24 mouse cellular contexts compared by ENCODE assay signal in genomic region chr2:119032191-119032590, GRCm38 (mm10). TPM values are rescaled to one million over a fixed set of nuclear protein-coding genes. Genes with fewer than 3 reads are reported as not detected.
DNase-seq lines count a peak whose midpoint lies in the region; ATAC-seq and TF ChIP-seq lines count a peak whose summit lies in the region.
"Had no signal": no experiment of that assay in that cellular context is flagged by ENCODE, and none has a peak within 500 bp of the region (broad histone marks: within the 10 kb centered on the region; RNA-seq: fewer than 3 reads in every experiment).

No protein-coding gene starts in this region.

- no peak for TF ChIP-seq CTCF in embryonic fibroblast, embryonic 13.5 days (IDR thresholded peaks at IDR 0.05; ENCODE audit: borderline replicate concordance, insufficient read depth, low read length)

- peaks cover 6% of the 10 kb centered on the region; the same call in 1 of the 2 replicates for H3K4me1 ChIP-seq in embryonic fibroblast, embryonic 13.5 days (ENCODE audit: control insufficient read depth, insufficient read depth, low read length)

- DNase-seq in 416B (ENCODE audit: low read depth) (peak; percentile 91), MN1 (ENCODE audit: low spot score) (no peak)
- DNase-seq in Muller cell, postnatal 12 days (ENCODE audit: inconsistent ontology term), result peak; percentile 43
- DNase-seq in right cerebral cortex, postnatal 25 days, result no peak
- no peak for DNase-seq in gastrocnemius, postnatal 14 days
- DNase-seq: adrenal gland, adult 2 months; adrenal gland, postnatal 10 days; adrenal gland, postnatal 25 days; cerebellum, adult 11 months; cerebellum, adult 18-20 months; cerebellum, adult 8-10 months; cerebellum, adult 9-11 months; cerebellum, postnatal 14 days; cerebellum, postnatal 36 days; embryo, embryonic 11 days had no signal

- H3K4me3 ChIP-seq in embryonic fibroblast, embryonic 13.5 days (ENCODE audit: insufficient read depth, low read length), result no peak overlapping the region
- H3K4me3 ChIP-seq: embryonic facial prominence, embryonic 10.5 days; embryonic facial prominence, embryonic 12.5 days; erythroblast, embryonic 14.5 days; forebrain, embryonic 10.5 days; forebrain, embryonic 12.5 days had no signal

- intact Hi-C loops in gastrocnemius, postnatal 14 days (cut with DNase I; ENCODE audit: low total_unique reads), result no loop called here

- TF ChIP-seq POLR2A in embryonic fibroblast, embryonic 13.5 days (IDR thresholded peaks at IDR 0.05; ENCODE audit: low read depth, low read length), result no peak

- no peak for ATAC-seq in granulocyte monocyte progenitor cell, adult 5-6 weeks (replicated peaks; ENCODE audit: poor library complexity, severe bottlenecking)
- ATAC-seq: forebrain, embryonic 14.5 days; forebrain, embryonic 16.5 days had no signal

- peak overlapping the region; percentile 89 for H3K27ac ChIP-seq in embryonic fibroblast, embryonic 13.5 days (ENCODE audit: insufficient read depth, low read length)
- H3K27ac ChIP-seq: embryonic facial prominence, embryonic 10.5 days; embryonic facial prominence, embryonic 12.5 days; forebrain, embryonic 10.5 days; forebrain, embryonic 12.5 days had no signal

RNA-seq across cellular contexts. Expression of gene Rpusd2, which starts 2.4 kb away (rescaled TPM):
- polyA plus RNA-seq in embryonic fibroblast, embryonic 13.5 days (2011; ENCODE audit: insufficient read length, low read depth, missing spikeins), result 3.9 and 4.2 TPM in 2 replicates
- 1 to 10 TPM; 2.7 to 3.5 TPM for total RNA-seq in gastrocnemius, postnatal 14 days (2021)
- total RNA-seq in granulocyte monocyte progenitor cell, adult 5-6 weeks (2014; fragmentation: Nextera tagmentation), result 15.8 and 16.0 TPM in 2 replicates
- total RNA-seq in granulocyte monocyte progenitor cell, adult 5-6 weeks (2017), result 15.0 and 15.8 TPM in 2 replicates

RNA-seq across cellular contexts. Expression of gene Ccdc32, which starts 3.0 kb away (rescaled TPM):
- 12.1 and 12.7 TPM in 2 replicates for polyA plus RNA-seq in embryonic fibroblast, embryonic 13.5 days (2011; ENCODE audit: insufficient read length, low read depth, missing spikeins)
- 1 to 10 TPM; 5.6 to 6.2 TPM for total RNA-seq in gastrocnemius, postnatal 14 days (2021)
- 11.5 and 18.3 TPM in 2 replicates for total RNA-seq in granulocyte monocyte progenitor cell, adult 5-6 weeks (2014; fragmentation: Nextera tagmentation)
- total RNA-seq in granulocyte monocyte progenitor cell, adult 5-6 weeks (2017), result 14.4 and 15.7 TPM in 2 replicates

RNA-seq across cellular contexts. Expression of gene Knl1, which starts 14.7 kb away (rescaled TPM):
- 26.6 and 33.0 TPM in 2 replicates for polyA plus RNA-seq in embryonic fibroblast, embryonic 13.5 days (2011; ENCODE audit: insufficient read length, low read depth, missing spikeins)
- total RNA-seq in gastrocnemius, postnatal 14 days (2021), result 1 to 10 TPM; 2.2 to 2.3 TPM
- total RNA-seq in granulocyte monocyte progenitor cell, adult 5-6 weeks (2014; fragmentation: Nextera tagmentation), result 42.2 and 46.8 TPM in 2 replicates
- 71.1 and 76.1 TPM in 2 replicates for total RNA-seq in granulocyte monocyte progenitor cell, adult 5-6 weeks (2017)

Comparison
In these comparisons a context has a peak if more than half of its experiments do, and no peak if none do; other contexts are left out.
1. DNase-seq: peak in 416B (single experiment) and Muller cell, postnatal 12 days (single experiment); none in MN1 (single experiment), right cerebral cortex, postnatal 25 days (single experiment) and gastrocnemius, postnatal 14 days (single experiment).
2. RNA of gene Knl1, which starts 14.7 kb away (total RNA-seq): 42.2 to 76.1 TPM in granulocyte monocyte progenitor cell, adult 5-6 weeks; 2.2 to 2.3 TPM in gastrocnemius, postnatal 14 days; every median in the first group is over 10 times any median in the second.